Mouse (Mus musculus): ENCODE data around the gene Plp1.

DNA sequence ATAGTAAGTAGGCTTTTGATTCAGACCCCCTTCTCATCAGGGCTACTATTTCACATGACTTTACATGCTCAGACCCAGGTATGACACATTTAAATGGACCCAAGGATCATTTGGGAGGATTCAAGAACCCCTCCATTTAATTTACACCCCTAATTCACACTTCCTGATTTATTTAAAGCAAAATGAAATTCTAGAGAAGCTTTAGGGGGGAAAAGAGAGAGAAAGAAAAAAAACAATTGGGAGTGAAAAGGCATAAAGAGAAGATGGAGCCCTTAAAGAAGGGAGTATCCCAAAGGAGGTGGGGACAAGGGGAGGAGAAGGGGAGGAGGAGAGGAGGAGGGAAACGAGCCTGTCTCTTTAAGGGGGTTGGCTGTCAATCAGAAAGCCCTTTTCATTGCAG lies at the start of gene Plp1:
- TF ChIP-seq CTCF (conservative IDR thresholded peaks at IDR 0.05; ENCODE audit: low read length) (no peak), NANOG (IDR thresholded peaks at IDR 0.05; ENCODE audit: borderline replicate concordance, low read length) (no peak)
